Mouse (Mus musculus) megakaryocyte, embryonic 14.5 days (primary cell): Measurements from ENCODE around the gene Plcg1.

ENCODE experiments used
- FLI1 ChIP-seq: IDR thresholded peaks from 2 replicates; pipeline ENCODE4 v1.6.1; 2012; ENCODE audit warnings: low read length, inconsistent platforms, mixed read lengths
- GATA1 ChIP-seq: IDR thresholded peaks from 3 replicates; pipeline ENCODE4 v1.6.1; 2012; ENCODE audit warnings: mixed read lengths, low read length, inconsistent platforms, borderline replicate concordance

- TF ChIP-seq GATA1 (no peak), FLI1 (no peak)
These were observed 32.7 kb downstream of the Plcg1 start for GRCm38 (mm10) chr2:160763816-160764215.
